Mouse (Mus musculus): Measurements from ENCODE around the gene Slc5a8.

Gene Slc5a8

DNA sequence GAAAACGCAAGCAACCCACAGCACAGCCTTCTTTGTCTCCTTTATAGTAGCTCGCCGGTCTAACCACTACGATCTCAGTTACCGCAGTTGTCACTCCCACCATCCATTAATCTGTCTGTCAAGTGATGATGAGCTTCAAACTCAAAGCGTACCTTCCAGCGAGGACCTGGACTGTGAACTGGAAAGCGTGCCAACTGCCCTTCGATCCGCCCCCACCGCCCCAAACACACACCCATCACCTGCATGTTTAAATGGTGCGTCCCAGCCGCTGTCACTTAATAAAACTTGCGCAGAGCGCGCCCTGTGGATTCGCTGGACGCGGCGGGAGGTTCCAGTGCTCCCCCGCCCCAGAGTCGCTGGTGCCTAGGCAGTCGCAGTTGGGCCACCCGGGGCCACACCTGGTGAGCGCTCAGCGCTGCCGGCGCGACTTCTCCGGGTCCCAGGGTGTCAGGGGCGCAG lies at the start of gene Slc5a8:
Gene Slc5a8, plus strand, starts transcription at position 361 of the 459 bp plus-strand sequence.
- peak; percentile 79 to 87 for DNase-seq

DNA sequence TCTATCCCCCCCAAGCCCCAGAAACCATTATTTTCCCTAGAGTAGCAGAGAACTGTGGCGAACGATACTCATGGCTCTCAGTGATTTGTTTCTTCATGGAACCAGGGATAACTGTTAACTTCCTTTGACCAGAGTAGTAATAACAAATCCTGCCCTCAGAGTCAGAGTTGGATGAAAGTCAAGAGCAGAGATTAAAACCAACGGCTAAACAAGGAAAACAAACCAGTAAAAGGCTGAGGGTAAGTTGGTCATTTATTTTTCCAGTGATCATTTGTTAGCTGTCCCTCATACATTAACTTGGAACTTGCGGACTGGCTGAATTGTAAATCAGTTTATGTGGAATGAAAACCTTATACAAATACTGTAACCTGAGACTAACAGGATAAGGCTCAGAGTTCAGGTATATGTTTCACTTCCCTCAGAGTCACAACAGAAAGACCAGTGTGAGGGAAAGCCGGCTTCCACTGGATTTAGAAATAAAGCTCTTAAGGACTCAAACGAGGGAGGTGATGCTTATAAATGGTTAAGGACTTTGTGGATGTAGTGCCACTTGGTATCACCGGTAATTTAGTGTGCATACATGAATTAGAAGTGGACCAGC lies 36.8 kb upstream of the Slc5a8 start:
- peak in 1 of 2 experiments; percentile 56 for DNase-seq

DNA sequence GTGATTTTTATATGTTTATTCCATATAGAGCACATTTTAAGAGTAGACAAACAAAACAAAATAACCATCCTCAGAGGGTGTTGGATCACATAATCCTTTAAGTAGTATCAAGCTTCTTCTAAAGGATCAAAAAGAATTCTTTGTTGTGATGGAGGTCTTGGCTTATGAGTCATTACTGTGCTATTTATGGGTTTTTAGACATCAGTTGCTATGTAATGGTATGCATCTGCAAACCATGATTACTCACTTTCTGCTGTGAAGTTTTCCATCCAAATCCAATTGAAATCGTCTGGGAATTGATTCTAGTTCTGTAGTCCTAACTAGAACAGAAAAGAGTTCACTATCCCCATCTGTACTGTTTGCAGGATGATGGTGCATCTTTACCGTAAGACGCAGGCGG lies 35.8 kb upstream of the Slc5a8 start:
- no peak for DNase-seq

DNA sequence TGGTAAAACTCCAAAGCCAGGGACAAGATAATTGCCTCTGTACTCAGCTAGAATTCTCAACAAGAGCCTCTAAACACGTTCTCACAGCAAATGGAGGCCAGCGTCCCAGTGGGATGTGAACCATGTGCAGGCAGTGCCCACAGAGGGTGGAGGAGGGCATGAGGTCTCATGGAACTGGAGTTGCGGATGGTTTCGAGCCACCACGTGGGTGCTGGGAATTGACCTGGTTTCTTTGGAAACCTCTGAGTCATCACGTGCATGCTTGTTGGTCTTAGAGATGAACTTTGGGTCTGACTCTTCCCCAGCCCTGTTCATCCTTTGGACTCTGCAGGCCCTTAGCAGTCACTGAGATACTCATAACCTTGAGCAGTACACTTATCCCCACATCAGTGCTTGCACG lies 32.5 kb upstream of the Slc5a8 start:
- peak; percentile 37 to 74 for DNase-seq

DNA sequence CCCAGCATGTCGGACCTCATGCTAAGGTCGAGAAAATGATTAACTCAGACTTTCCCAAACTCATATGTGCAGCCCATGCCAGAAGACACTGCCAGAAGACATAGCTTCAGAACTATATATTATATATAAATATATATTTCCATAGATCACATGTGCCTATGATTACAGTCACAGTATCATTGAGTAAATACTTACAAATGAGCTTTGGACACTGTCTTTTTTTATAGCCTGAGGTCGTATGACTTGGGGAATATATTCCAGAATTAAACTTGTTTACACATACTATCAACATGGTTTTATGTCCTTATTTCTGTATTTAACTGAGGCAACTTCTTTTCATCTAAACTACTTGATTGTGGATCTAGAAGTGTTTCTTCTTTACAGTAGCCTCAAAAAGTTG lies 24.9 kb upstream of the Slc5a8 start:
- no peak for DNase-seq

DNA sequence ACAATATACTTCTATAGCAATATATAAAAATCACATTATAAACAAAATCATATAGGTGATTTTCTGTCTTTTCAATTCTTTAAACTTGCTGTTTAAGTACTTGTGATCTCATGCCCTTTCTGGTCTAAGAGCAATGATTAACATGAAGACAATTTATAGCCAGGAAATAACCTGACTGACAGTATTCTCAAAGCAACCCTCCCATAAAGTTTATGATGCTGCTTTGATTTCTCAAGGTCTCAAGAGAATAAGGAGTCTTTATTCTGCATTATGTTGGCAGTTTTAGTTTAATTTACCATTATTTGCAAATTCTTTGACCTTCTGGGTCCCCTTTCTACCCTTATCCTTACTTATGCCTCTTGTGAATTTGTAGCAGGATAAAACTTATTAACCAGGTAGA lies 24.4 kb upstream of the Slc5a8 start:
- no peak for DNase-seq

DNA sequence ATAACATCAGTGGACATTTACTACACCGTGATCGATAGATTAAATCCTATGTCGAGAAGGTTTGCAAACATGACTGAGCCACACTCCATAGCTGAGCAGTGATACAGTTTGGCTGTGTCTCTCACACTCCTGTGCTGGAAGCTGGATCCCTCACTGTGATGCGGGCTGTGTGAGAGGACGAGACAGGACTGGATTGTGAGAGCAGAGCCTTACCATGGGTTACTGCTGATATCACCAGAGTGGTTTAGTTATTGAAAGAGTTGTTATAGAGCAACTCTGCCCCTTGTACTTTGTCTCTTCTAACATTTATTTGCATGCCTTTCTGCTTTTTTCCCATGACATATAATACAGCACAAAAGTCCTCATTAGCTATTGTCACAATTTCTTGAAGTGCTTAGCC lies 23.5 kb upstream of the Slc5a8 start:
- no peak for DNase-seq

DNA sequence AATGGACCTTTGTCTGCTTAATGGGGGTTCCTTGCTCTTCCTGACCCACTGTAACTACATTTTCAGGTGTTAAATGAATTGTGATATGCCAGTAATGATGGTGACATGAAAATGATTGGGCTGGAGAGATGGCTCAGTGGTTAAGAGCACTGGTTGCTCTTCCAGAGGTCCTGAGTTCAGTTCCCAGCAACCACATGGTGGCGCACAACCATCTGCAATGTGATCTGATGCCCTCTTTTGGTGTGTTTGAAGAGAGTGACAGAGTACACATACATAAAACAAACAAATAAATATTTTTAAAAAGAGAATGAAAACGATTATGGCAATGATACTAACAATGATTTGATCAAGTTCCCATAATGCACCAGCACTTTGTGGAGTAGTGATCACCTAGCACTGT lies 19.8 kb upstream of the Slc5a8 start:
- no peak for DNase-seq

DNA sequence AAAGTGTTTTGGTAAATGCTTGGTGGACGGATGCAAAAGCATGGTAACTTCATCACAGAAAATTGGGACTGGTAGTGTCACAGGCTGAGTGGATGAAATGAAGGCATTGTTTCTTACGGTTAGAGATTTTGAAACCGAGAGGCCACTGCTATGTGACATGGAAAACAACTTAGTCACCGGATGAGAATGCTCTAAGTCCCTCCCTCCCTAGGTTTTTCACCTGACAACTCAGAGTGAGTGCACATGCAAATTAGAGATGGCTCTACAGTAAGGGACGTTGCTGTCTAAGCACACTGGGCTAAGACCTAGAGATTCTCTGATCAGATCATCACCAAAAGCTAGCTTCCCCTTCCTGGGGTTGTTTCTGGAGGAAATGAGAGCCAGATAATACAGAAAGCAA lies 10.9 kb upstream of the Slc5a8 start:
- no peak for DNase-seq

DNA sequence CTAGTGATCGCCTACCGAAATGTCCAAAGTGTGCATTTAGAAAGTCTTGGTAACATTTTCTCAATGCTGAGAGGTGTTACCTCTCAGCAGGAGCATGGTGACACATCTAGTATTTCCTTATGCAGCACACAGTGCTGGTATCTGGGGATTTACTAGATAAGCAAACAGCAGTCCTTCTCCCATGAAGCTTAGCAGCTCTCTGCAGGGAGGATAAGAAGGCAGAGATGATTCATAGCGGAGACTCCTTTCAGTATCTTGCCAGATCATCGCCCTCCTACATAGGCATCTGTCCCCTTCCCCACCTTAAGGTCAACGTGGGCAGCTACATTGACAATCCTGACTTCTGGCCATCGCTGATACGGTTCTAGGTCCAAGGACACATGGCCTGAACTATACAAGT lies 8.4 kb upstream of the Slc5a8 start:
- no peak for DNase-seq

DNA sequence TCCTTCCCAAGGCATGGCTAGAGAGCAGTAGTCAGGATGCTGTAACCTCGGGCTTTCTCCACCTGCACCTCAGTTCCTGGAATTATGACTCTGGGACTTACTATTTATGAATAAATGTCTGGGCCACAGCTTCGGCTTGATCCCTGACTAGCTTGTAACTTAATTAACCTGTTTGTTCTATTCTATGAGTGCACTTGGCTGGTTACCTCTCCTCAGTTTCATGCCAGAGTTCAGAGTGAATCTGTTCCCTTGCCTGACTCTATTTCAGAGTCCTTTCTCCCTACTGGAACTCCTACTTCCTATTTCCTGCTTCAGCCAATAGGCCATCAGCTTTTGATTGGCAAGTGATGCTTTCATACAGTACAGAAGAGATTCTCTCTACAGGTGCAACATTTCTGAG lies 2.1 kb upstream of the Slc5a8 start:
- peak; percentile 25 to 41 for DNase-seq

DNA sequence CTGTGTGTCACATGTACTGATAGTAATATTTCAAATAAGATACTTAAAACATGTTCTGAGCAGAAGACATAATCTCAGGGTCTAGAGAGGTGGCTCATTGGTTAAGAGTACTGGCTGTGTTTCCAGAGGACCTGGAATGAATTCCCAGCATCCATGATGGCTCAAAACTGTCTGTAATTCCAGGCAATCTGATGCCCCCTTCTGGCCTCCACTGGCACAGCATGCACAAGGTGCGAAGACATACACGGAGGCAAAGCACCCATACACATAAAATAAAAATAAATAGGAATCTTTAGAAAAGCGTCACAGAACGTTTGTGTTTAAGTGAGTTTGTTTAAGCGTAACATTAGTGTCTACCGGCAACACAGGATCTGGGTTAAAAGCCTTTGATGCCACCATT lies 956 bp upstream of the Slc5a8 start:
- no peak for DNase-seq

DNA sequence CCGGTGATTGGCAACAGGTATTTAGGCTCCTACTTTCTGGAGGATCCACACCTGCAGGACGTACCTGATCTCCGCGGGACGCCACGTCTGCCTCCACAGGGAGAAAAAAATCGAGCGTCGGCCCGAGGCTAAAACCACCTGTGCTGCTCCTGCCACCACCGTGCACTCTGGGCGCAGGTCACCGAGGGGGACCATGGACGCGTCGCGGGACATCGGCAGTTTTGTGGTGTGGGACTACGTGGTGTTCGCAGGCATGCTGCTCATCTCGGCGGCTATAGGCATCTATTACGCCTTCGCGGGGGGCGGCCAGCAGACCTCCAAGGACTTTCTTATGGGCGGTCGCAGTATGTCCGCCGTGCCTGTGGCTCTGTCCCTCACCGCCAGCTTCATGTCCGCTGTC lies 322 bp downstream of the Slc5a8 start:
- DNase-seq, result no peak

DNA sequence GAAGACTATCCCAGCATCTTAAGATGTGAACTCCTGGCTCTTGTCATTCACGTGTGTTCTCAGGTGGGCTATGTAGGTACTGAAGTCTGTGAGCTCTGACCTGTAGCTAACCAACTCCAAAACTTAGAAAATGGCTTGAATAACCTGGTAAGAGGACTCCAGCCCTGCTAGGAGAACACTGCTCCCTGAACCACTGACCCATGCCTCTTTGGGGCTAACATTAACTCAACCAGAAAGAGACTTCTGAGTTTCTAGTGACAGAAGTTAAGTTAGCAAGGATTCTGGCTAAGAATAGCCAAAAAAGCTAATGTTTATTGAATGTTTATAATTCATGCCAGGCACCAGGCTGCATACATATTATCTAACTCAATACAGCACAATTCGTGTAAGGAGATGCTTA lies 2.6 kb downstream of the Slc5a8 start:
- peak; percentile 42 to 60 for DNase-seq

DNA sequence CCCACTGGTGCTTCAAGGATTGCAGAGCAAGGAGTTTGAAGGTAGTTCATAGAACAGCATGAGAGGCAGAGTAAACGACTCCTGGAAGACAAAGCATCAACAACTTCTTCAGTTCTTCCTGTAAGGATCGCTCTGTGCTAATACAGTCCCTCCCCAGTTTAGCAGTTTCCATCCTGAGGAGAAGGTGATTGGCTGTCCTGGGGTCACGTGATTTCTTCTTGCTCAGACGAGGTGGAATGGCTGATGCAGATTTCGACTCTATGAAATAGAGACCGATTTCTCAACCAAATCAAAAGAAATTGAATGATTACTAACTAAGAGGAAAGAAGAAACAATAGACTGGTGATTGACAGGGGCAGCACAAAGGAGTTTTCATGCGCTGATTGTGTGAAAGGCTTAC lies 5.6 kb downstream of the Slc5a8 start:
- DNase-seq, result no peak

DNA sequence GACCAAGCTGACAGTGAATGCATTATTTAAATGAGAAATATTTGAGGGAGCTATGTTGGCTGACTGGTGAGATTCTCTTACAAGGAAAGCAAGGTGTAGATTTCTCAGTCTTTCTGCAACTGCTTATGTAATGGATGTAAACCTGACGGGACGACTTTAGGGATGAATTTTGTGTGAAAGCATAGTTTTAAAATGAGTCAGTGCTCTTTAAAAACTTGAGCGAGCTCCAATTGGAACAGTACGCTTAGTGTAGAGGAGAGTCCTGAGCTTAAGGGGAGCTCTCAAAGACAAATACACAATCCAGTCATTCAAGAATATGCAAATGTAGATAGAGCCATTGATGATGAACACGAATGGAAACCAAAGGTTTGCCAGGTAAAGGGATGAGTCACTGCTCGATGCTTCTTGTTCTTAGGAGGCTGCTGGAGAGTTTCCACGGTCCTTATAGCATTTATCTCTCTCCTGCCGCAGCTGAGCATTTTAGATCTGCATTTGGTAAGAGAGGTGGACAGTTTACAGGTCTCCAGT lies 6.8 kb downstream of the Slc5a8 start:
- DNase-seq, result no peak

DNA sequence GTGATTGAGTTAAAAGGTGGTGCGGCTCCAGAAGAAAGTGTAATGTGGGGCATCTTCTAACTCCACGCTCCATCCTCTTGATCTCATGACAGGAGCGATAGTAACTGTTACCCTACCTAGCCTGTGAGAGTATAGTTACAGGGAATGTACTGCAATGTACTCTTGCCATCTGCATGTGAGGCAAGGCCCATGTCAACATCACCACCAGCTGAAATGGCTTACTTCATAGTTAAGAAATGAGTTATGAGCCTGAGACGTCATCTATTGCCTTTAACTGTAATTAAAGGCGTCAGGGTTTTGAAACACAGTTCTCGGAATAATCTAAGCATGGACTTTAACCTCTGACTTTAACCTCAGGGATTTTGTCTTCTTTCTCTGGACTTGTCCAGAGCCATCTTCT lies 11.2 kb downstream of the Slc5a8 start:
- DNase-seq, result no peak

DNA sequence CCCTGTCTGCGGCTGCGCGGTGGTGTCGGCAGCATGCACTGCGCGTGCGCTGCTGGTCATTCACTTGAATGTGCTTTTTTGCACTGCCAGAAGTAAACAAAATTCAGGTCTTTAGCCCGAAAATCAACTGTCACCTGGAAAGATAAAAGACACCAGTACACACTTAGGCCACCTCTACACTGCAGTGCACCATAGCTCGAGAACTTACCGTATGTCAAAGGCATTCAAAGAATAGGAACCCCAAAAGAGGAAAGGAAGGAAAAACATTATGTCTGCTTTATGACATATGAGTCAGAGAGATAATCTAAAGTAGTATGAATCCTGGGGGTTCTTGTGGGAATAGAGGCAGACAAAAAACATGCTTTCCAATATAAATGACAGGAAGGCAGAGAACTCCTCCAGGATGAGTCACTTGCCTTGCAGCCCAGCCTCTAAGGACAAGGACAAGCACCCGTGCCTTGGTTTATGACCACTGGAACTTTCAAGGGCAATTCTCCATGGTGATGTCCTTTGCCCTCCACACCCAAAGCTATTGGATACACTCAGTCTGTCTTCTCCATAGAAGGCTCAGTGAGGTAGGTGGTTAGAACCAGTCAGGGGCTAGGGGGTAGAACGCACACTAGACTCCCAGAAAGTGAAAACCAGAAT lies 64.0 kb downstream of the Slc5a8 start:
- DNase-seq, result no peak

DNA sequence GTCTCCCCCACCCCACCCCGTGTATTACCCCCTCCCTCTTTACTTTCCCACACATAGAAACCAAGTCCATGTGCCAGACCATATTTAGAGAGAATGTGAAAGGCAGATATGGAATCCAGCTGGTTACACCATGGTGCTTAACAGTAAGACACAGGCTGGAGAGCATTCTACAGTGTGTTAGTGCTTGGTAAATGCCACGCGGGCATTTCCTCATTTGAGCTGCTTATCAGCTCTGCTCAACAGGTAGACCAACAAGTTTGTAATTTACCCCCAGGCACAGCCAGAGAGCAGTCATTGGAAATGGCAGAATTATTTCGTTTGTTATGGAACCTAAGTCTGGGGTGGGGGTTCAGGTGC lies 64.5 kb downstream of the Slc5a8 start:
- no peak for DNase-seq

DNA sequence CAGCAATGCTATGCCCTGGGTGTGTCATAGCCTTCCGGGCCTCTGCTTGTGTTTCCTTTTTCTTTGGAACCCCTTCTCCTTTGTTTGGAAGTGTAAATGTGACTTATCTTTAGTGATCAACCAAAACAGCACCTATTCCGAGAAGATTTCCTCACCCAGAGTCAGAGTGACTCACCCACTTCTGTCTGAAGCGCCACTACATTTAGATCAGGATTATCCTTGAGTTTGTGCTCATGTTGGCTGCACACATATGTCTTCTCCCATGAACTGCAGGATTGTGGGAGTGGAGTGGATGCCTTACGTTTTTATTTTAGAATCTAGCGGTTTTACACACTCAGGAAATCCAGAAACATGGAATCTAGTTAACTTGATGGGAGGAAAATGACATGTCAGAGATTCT lies 75.0 kb downstream of the Slc5a8 start:
- no peak for DNase-seq

DNA sequence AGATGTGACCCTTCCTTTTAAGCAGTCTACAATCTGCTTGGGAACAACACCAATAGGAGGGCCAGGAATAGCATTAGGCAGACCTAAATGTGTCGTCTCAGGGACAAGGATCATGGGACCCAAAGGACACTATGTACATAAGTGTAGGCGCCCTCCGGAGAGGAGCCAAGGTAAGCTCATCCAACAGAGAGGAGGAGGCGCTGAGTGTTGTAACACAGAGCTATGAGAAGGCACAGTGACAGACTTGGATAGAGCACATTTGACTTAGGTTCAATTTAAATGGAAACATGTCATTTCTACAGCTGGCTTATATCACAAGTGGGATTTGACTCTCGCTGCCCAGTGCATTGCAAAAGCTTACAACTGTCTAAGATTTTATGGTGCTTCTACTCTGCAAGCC lies 82.8 kb downstream of the Slc5a8 start:
- no peak for DNase-seq

DNA sequence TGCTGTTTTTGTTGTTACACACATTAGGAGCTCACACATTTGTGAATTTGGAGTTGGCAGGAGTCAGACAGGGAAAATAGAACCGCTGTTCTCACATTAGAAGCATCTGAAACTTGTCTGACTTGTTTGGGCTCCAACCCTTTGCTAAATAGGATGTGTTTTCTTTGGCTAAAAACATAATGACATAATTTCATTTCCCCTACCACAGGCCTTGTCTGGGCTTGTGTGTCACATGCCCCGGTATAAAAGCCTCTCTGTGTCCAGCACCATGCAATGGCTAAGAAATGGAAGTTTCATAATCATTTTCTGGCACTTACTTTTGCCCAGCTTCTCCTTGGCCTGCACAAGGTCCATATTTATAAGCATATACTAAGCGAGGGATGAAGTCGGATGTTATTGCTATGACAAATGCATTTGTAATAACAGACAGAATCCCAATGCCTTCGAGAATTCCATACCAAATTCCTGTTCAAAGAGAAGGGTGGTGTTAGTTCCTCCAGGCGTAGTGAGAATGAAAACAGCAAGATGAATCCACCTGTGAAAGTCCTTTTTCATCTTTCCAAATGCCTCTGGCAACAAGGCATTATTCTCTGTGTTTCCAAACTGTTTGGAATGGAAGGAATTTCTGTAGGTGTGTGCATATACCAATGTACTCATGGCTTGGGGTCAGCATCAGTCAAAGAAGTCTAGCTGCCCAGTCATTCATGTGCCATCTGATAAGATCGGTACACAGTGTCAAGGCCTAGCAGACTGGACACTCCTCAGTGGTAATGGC lies 85.3 kb downstream of the Slc5a8 start:
- no peak for DNase-seq

DNA sequence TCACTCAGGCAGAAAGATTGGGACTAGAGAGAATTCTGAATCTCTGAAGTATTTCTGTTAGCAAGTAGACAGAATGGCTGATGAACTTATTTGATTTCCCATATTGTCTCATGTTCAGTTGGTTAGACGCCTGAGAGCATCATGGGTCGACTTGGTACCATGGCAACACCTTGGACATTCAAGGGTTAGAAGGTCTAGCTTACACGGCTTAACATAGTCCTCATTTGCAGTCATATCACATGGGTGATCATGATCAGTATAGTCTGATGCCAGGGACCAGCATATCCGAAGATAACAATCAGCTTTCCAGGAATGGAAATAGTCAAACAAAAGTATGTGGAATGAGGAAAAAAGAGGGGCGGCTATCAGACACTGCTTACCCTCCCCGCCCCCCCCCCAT lies 93.1 kb downstream of the Slc5a8 start:
- DNase-seq, result no peak
